Mouse (Mus musculus) neural tube, embryonic 14.5 days (tissue): ENCODE measurements at regions not wholly inside any gene's neighbourhood (a gene's known extent, or its start where the extent isn't known, plus 50 kb on each side); places are given as distances from the start of the nearest gene placed in this dataset.

Experiments
- ATAC-seq: fragments of 200-750 bp; cut with Nextera tagmentation; 2 replicates; pipeline ENCODE4 v1.8.0; 2017; ENCODE audit warnings: low read depth, mild to moderate bottlenecking, moderate TSS enrichment, moderate library complexity
- H3K27ac ChIP-seq: fragments of 300-500 bp; sonication (generic); 2 replicates; pipeline ENCODE4 v1.5.1; 2014; ENCODE audit warnings: low read depth, mild to moderate bottlenecking, control low read depth, low read length, moderate library complexity, mixed read lengths
- H3K27me3 ChIP-seq: fragments of 300-500 bp; sonication (generic); 2 replicates; pipeline ENCODE4 v1.6.1; 2014; ENCODE audit warnings: low read length; ENCODE audit not compliant: control insufficient read depth, insufficient read depth
- H3K36me3 ChIP-seq: fragments of 300-500 bp; sonication (generic); 2 replicates; pipeline ENCODE4 v1.6.1; 2014; ENCODE audit warnings: low read length, mixed read lengths; ENCODE audit not compliant: control insufficient read depth, insufficient read depth
- H3K4me1 ChIP-seq: fragments of 300-500 bp; sonication (generic); 2 replicates; pipeline ENCODE4 v1.6.1; 2014; ENCODE audit warnings: low read length; ENCODE audit not compliant: control insufficient read depth, insufficient read depth
- H3K4me2 ChIP-seq: fragments of 300-500 bp; sonication (generic); 2 replicates; pipeline ENCODE4 v1.6.1; 2014; ENCODE audit warnings: mild to moderate bottlenecking, low read depth, low read length, control low read depth
- H3K4me3 ChIP-seq: fragments of 300-500 bp; sonication (generic); 2 replicates; pipeline ENCODE4 v1.5.1; 2014; ENCODE audit warnings: low read depth, low read length, control low read depth, mixed read lengths
- H3K9ac ChIP-seq: fragments of 300-500 bp; sonication (generic); replicated peaks from 2 replicates; pipeline ENCODE4 v1.6.1; 2014; ENCODE audit warnings: low read depth, mild to moderate bottlenecking, control low read depth, low read length, mixed read lengths
- H3K9me3 ChIP-seq: fragments of 300-500 bp; sonication (generic); 2 replicates; pipeline ENCODE4 v1.6.1; 2016; ENCODE audit warnings: low read length; ENCODE audit not compliant: control insufficient read depth
- WGBS: fragments of 180-500 bp; shearing (Covaris S2); extraction: QIAGEN DNeasy Blood & Tissue Kit; methylation state at CpG from one replicate; pipeline ENCODE4 v1.1.7; 2014; 5-methylcytosine and 5-hydroxymethylcytosine counted together

- ATAC-seq = no peak
- H3K9ac ChIP-seq = no peak overlapping the region
- no peak overlapping the region for H3K4me2 ChIP-seq
- no peak overlapping the region for H3K4me3 ChIP-seq
- H3K36me3 ChIP-seq = no peaks in the 10 kb centered on the region
- H3K9me3 ChIP-seq = no peaks in the 10 kb centered on the region
- H3K27ac ChIP-seq = no peak overlapping the region
- WGBS = 82% methylated on average over 3 of the region's 3 CpGs
- H3K4me1 ChIP-seq = no peaks in the 10 kb centered on the region
- H3K27me3 ChIP-seq = no peaks in the 10 kb centered on the region
Observed at GRCm38 (mm10) chr12:69101965-69102364, 57.0 kb downstream of the Rps29 start.

DNA sequence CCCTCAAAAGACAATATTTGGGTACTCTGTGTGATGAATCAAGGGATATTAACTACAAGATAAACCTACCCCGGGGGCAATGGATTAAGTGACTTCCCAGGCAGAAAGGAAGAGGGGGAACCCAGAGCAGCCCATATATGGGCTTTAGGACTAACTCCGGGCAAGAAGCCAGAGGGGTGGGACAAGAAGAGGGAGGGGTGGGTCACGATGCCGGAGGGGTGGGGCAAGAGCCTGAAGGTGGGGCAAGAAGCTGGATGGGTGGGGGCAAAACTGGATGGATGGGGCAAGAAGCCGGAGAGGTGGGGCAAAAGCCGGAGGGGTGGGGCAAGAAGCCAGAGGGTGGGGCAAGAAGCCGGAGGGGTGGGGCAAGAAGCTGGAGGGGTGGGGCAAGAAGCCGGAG, 64.1 kb downstream of the Rps29 start:
- Histone ChIP-seq H3K4me1 (no peaks in the 10 kb centered on the region), H3K36me3 (no peaks in the 10 kb centered on the region), H3K27me3 (no peaks in the 10 kb centered on the region), H3K27ac (no peak overlapping the region), H3K9ac (no peak overlapping the region), H3K9me3 (no peaks in the 10 kb centered on the region), H3K4me3 (no peak overlapping the region), H3K4me2 (no peak overlapping the region)
- no peak for ATAC-seq
- 94% methylated on average over 8 of the region's 8 CpGs for WGBS

- Histone ChIP-seq H3K36me3 (no peaks in the 10 kb centered on the region), H3K4me1 (no peaks in the 10 kb centered on the region)
- WGBS = 63% methylated on average over 13 of the region's 13 CpGs
Observed at GRCm38 (mm10) chr12:69093073-69093797, 65.8 kb downstream of the Rps29 start.

GRCm38 (mm10) chr12:69087928-69088609, 70.9 kb downstream of the Rps29 start:
- no peaks in the 10 kb centered on the region for H3K36me3 ChIP-seq
- H3K4me1 ChIP-seq = peaks cover 4% of the 10 kb centered on the region; the same call in 1 of the 2 replicates
- H3K9ac ChIP-seq = no peak overlapping the region
- no peak overlapping the region for H3K4me3 ChIP-seq
- no peaks in the 10 kb centered on the region for H3K27me3 ChIP-seq
- 67% methylated on average over 9 of the region's 9 CpGs for WGBS
- H3K4me2 ChIP-seq = no peak overlapping the region
- H3K9me3 ChIP-seq = no peaks in the 10 kb centered on the region
- no peak for ATAC-seq
- no peak overlapping the region for H3K27ac ChIP-seq

More at GRCm38 (mm10) chr12:69093073-69093797, 65.8 kb downstream of the Rps29 start:
- ATAC-seq = no peak
- H3K27me3 ChIP-seq = no peaks in the 10 kb centered on the region
- no peak overlapping the region for H3K4me2 ChIP-seq
- H3K27ac ChIP-seq = no peak overlapping the region
- H3K9ac ChIP-seq = no peak overlapping the region
- H3K9me3 ChIP-seq = no peaks in the 10 kb centered on the region
- no peak overlapping the region for H3K4me3 ChIP-seq

- no peaks in the 10 kb centered on the region for H3K9me3 ChIP-seq
- no peaks in the 10 kb centered on the region for H3K27me3 ChIP-seq
- no peak overlapping the region for H3K4me3 ChIP-seq
- H3K4me2 ChIP-seq = peak overlapping the region; percentile 41
- no peak overlapping the region for H3K27ac ChIP-seq
- WGBS = 32% methylated on average over 19 of the region's 19 CpGs
- no peak overlapping the region for H3K9ac ChIP-seq
- no peak for ATAC-seq
- peaks cover 4% of the 10 kb centered on the region; the same call in 1 of the 2 replicates for H3K4me1 ChIP-seq
- no peaks in the 10 kb centered on the region for H3K36me3 ChIP-seq
Observed at GRCm38 (mm10) chr12:69085522-69086179, 73.3 kb downstream of the Rps29 start.

- Histone ChIP-seq H3K36me3 (no peaks in the 10 kb centered on the region), H3K4me3 (no peak overlapping the region), H3K9ac (no peak overlapping the region), H3K4me1 (peaks cover 4% of the 10 kb centered on the region; the same call in 1 of the 2 replicates), H3K27ac (no peak overlapping the region), H3K4me2 (no peak overlapping the region), H3K27me3 (no peaks in the 10 kb centered on the region), H3K9me3 (no peaks in the 10 kb centered on the region)
- no peak for ATAC-seq
- WGBS = 62% methylated on average over 5 of the region's 5 CpGs
Observed at GRCm38 (mm10) chr12:69084656-69085055, 74.3 kb downstream of the Rps29 start.

GRCm38 (mm10) chr12:69082051-69082450, 76.9 kb downstream of the Rps29 start:
- 26% methylated on average over 6 of the region's 6 CpGs for WGBS
- Histone ChIP-seq H3K36me3 (no peaks in the 10 kb centered on the region), H3K9me3 (no peaks in the 10 kb centered on the region), H3K9ac (no peak overlapping the region), H3K27ac (no peak overlapping the region), H3K4me1 (peaks cover 4% of the 10 kb centered on the region; the same call in 1 of the 2 replicates), H3K4me2 (no peak overlapping the region), H3K4me3 (no peak overlapping the region), H3K27me3 (no peaks in the 10 kb centered on the region)
- no peak for ATAC-seq

GRCm38 (mm10) chr12:69039553-69039952, 119.4 kb downstream of the Rps29 start:
- Histone ChIP-seq H3K36me3 (no peaks in the 10 kb centered on the region), H3K9ac (no peak overlapping the region), H3K4me2 (no peak overlapping the region), H3K27ac (no peak overlapping the region), H3K9me3 (no peaks in the 10 kb centered on the region), H3K27me3 (no peaks in the 10 kb centered on the region), H3K4me1 (no peaks in the 10 kb centered on the region), H3K4me3 (no peak overlapping the region)
- ATAC-seq = no peak
- 88% methylated on average over 4 of the region's 4 CpGs for WGBS

- Histone ChIP-seq H3K9ac (0 out of 2 replicates have a peak overlapping the region, but pooled peaks have one; percentile 21), H3K9me3 (no peaks in the 10 kb centered on the region), H3K4me1 (no peaks in the 10 kb centered on the region), H3K36me3 (no peaks in the 10 kb centered on the region), H3K27ac (no peak overlapping the region), H3K27me3 (no peaks in the 10 kb centered on the region), H3K4me2 (peak overlapping the region; percentile 27; the same call in 1 of the 2 replicates), H3K4me3 (no peak overlapping the region)
- peak; percentile 63; the same call in 1 of the 2 replicates for ATAC-seq
- WGBS = 48% methylated on average over 17 of the region's 17 CpGs
Observed at GRCm38 (mm10) chr12:69023594-69023993, 135.4 kb downstream of the Rps29 start.
